Mouse (Mus musculus) myocyte (in vitro differentiated cells): ENCODE data around the gene Arrb1.

Source experiments
- CEBPB ChIP-seq: IDR thresholded peaks from 2 replicates; pipeline ENCODE4 v1.6.1; 2011; ENCODE audit warnings: mild to moderate bottlenecking, moderate library complexity; ENCODE audit not compliant: poor library complexity, insufficient read depth, severe bottlenecking
- E2F4 ChIP-seq: IDR thresholded peaks from one replicate; pipeline ENCODE4 v1.6.1; 2011; ENCODE audit warnings: mild to moderate bottlenecking, control low read depth, moderate library complexity; ENCODE audit not compliant: insufficient read depth
- MAX ChIP-seq: IDR thresholded peaks from one replicate; pipeline ENCODE4 v1.6.1; 2011; ENCODE audit warnings: low read depth, mild to moderate bottlenecking, control low read depth
- MYOD1 ChIP-seq, 3 experiments: IDR thresholded peaks; one replicate each; pipeline ENCODE4 v1.6.1; 2011; ENCODE audit warnings: control low read depth in 2 of 3, low read depth in 2 of 3, mild to moderate bottlenecking in 2 of 3, moderate library complexity in 1 of 3; ENCODE audit not compliant: insufficient read length in 2 of 3, control insufficient read depth in 1 of 3
- MYOG ChIP-seq, 3 experiments: IDR thresholded peaks; one replicate each; pipeline ENCODE4 v1.6.1; 2011; ENCODE audit warnings: control low read depth in 2 of 3, low read depth in 2 of 3, mild to moderate bottlenecking in 2 of 3; ENCODE audit not compliant: insufficient read length in 2 of 3, control insufficient read depth in 1 of 3, insufficient read depth in 1 of 3
- POLR2A ChIP-seq: IDR thresholded peaks from one replicate; pipeline ENCODE4 v1.6.1; 2011; ENCODE audit warnings: low read depth, mild to moderate bottlenecking, control low read depth, moderate library complexity; ENCODE audit not compliant: insufficient read length
- POLR2AphosphoS2 ChIP-seq: IDR thresholded peaks from one replicate; pipeline ENCODE4 v1.6.1; 2011; ENCODE audit warnings: low read depth, control low read depth; ENCODE audit not compliant: insufficient read length
- SRF ChIP-seq: IDR thresholded peaks from one replicate; pipeline ENCODE4 v1.6.1; 2011; ENCODE audit warnings: low read depth; ENCODE audit not compliant: control insufficient read depth, insufficient read length
- TCF12 ChIP-seq: IDR thresholded peaks from one replicate; pipeline ENCODE4 v1.6.1; 2011; ENCODE audit warnings: mild to moderate bottlenecking, control low read depth; ENCODE audit not compliant: poor library complexity, insufficient read depth, severe bottlenecking
- USF1 ChIP-seq: IDR thresholded peaks from one replicate; pipeline ENCODE4 v1.6.1; 2011; ENCODE audit warnings: low read depth, mild to moderate bottlenecking, control low read depth, moderate library complexity

DNA sequence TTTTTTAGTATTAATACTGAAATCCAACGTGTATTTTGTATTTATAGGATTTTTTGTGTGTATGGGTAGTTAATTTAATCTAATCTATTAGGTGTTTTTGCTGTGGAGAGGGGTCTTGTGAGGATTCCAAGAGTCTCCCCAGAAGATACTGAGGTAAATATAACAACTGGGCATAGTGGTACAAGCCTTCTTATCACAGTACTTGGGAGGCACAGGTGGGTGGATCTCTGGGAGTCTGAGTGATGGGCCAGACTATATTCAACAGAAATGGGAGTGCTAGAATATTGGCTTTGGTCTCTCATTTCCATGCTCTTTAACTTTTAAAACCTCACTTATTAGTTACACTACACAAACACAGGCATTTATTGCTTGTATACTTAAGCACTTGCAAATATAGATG lies 34.1 kb upstream of the Arrb1 start:
- TF ChIP-seq POLR2A (no peak), TCF12 (no peak), MYOD1 (IDR thresholded peaks at IDR 0.05; ENCODE audit: control insufficient read depth in 1 of 3, insufficient read length in 2 of 3, low read depth in 2 of 3) (no peak), CEBPB (no peak), MYOG (IDR thresholded peaks at IDR 0.05; ENCODE audit: control insufficient read depth in 1 of 3, insufficient read depth in 1 of 3, insufficient read length in 2 of 3, low read depth in 2 of 3) (no peak), SRF (no peak), USF1 (no peak), POLR2AphosphoS2 (no peak), E2F4 (no peak), MAX (no peak)
